Mouse (Mus musculus) CH12.LX (cell line): Measurements from ENCODE around the gene Tet3. TPM values are rescaled to one million over a fixed set of nuclear protein-coding genes. Genes with fewer than 3 reads are reported as not detected.

Source experiments
- DNase-seq: peaks from one replicate; pipeline ENCODE4 v3.0.0-alpha.2; 2013; ENCODE audit errors: extremely low read depth
- H3K27ac ChIP-seq: 2 replicates; pipeline ENCODE4 v1.5.1; 2012; ENCODE audit warnings: low read depth, mild to moderate bottlenecking, control low read depth, moderate library complexity; ENCODE audit not compliant: insufficient read depth
- H3K27me3 ChIP-seq: replicated peaks from 2 replicates; pipeline ENCODE3; 2012; ENCODE audit warnings: inconsistent platforms
- H3K36me3 ChIP-seq, 2 experiments: replicated peaks in 1 of 2; 2 replicates each; pipeline versions ENCODE3 to v1.6.1; 2012; ENCODE audit warnings: inconsistent platforms in 1 of 2, low read length in 1 of 2, mild to moderate bottlenecking in 1 of 2, mixed read lengths in 1 of 2, moderate library complexity in 1 of 2; ENCODE audit not compliant: control insufficient read depth in 1 of 2, insufficient read depth in 1 of 2
- H3K4me1 ChIP-seq, 2 experiments: 2 replicates each; pipeline ENCODE4 v1.6.1; 2012; ENCODE audit warnings: inconsistent platforms in 1 of 2, moderate library complexity in 1 of 2; ENCODE audit not compliant: insufficient read depth in 2 of 2, control insufficient read depth in 1 of 2
- H3K4me2 ChIP-seq: 2 replicates; pipeline ENCODE4 v1.6.1; 2012; ENCODE audit warnings: low read depth, mild to moderate bottlenecking, control low read depth; ENCODE audit not compliant: poor library complexity, insufficient read depth, severe bottlenecking
- H3K4me3 ChIP-seq, 3 experiments: fragments of 150-350 bp in 1 of 3; sonication (generic) in 1 of 3; replicated peaks in 1 of 3; 2 replicates each; pipeline versions ENCODE3 to v1.5.1; 2011 to 2012; ENCODE audit warnings: low read depth in 2 of 3, low read length in 2 of 3, mild to moderate bottlenecking in 2 of 3, moderate library complexity in 2 of 3, control low read depth in 1 of 3, improper control_type of control experiment in 1 of 3, inconsistent platforms in 1 of 3, mixed read lengths in 1 of 3; ENCODE audit not compliant: poor library complexity in 1 of 3
- H3K79me2 ChIP-seq: replicated peaks from 2 replicates; pipeline ENCODE4 v1.6.1; 2012; ENCODE audit warnings: mild to moderate bottlenecking, moderate library complexity; ENCODE audit not compliant: control insufficient read depth, poor library complexity, insufficient read depth, severe bottlenecking; ENCODE audit errors: extremely low read depth
- H3K9ac ChIP-seq: 2 replicates; pipeline ENCODE4 v1.6.1; 2012; ENCODE audit warnings: low read depth, mild to moderate bottlenecking, control low read depth, moderate library complexity; ENCODE audit not compliant: insufficient read depth
- H3K9me3 ChIP-seq: replicated peaks from 2 replicates; pipeline ENCODE3; 2012; ENCODE audit warnings: low read length, inconsistent platforms, mixed read lengths
- CHD1 ChIP-seq: IDR thresholded peaks from 2 replicates; pipeline ENCODE4 v1.6.1; 2012; ENCODE audit warnings: low read depth, low read length, improper control_type of control experiment, inconsistent platforms
- CHD2 ChIP-seq: IDR thresholded peaks from 2 replicates; pipeline ENCODE4 v1.6.1; 2011; ENCODE audit warnings: low read length, improper control_type of control experiment
- E2F4 ChIP-seq: IDR thresholded peaks from 2 replicates; pipeline ENCODE4 v1.6.1; 2011; ENCODE audit warnings: low read depth, low read length, improper control_type of control experiment; ENCODE audit not compliant: insufficient replicate concordance
- ETS1 ChIP-seq: conservative IDR thresholded peaks from 2 replicates; pipeline ENCODE4 v1.6.1; 2012; ENCODE audit warnings: low read depth, mild to moderate bottlenecking, inconsistent platforms, low read length, improper control_type of control experiment, moderate library complexity
- IRF4 ChIP-seq: IDR thresholded peaks from 2 replicates; pipeline ENCODE4 v1.6.1; 2014; ENCODE audit warnings: low read depth, mild to moderate bottlenecking, inconsistent platforms, low read length, improper control_type of control experiment
- JUND ChIP-seq: conservative IDR thresholded peaks from 2 replicates; pipeline ENCODE4 v1.6.1; 2011; ENCODE audit warnings: low read depth, low read length, improper control_type of control experiment
- KAT2A ChIP-seq: IDR thresholded peaks from 2 replicates; pipeline ENCODE4 v1.6.1; 2012; ENCODE audit warnings: low read length, improper control_type of control experiment, inconsistent platforms; ENCODE audit not compliant: insufficient replicate concordance
- MAFK ChIP-seq: IDR thresholded peaks from 2 replicates; pipeline ENCODE4 v1.6.1; 2011; ENCODE audit warnings: low read length, improper control_type of control experiment; ENCODE audit not compliant: insufficient replicate concordance
- MAX ChIP-seq: IDR thresholded peaks from 2 replicates; pipeline ENCODE4 v1.6.1; 2011; ENCODE audit warnings: low read length, improper control_type of control experiment
- MAZ ChIP-seq: IDR thresholded peaks from 2 replicates; pipeline ENCODE4 v1.6.1; 2012; ENCODE audit warnings: low read depth, mild to moderate bottlenecking, inconsistent platforms, low read length, improper control_type of control experiment, moderate library complexity
- MEF2A ChIP-seq: IDR thresholded peaks from 2 replicates; pipeline ENCODE4 v1.6.1; 2014; ENCODE audit warnings: low read depth, mild to moderate bottlenecking, inconsistent platforms, low read length, improper control_type of control experiment, borderline replicate concordance
- MXI1 ChIP-seq: IDR thresholded peaks from 2 replicates; pipeline ENCODE4 v1.6.1; 2011; ENCODE audit warnings: mild to moderate bottlenecking, low read depth, low read length, improper control_type of control experiment
- MYC ChIP-seq: IDR thresholded peaks from 2 replicates; pipeline ENCODE4 v1.6.1; 2011; ENCODE audit warnings: low read depth, mild to moderate bottlenecking, improper control_type of control experiment, low read length
- NELFE ChIP-seq: IDR thresholded peaks from 2 replicates; pipeline ENCODE4 v1.6.1; 2011; ENCODE audit warnings: low read depth, low read length, improper control_type of control experiment
- PAX5 ChIP-seq: IDR thresholded peaks from 2 replicates; pipeline ENCODE4 v1.6.1; 2012; ENCODE audit warnings: low read length, inconsistent platforms, mixed read lengths
- POLR2AphosphoS2 ChIP-seq: IDR thresholded peaks from 2 replicates; pipeline ENCODE4 v1.6.1; 2011; ENCODE audit warnings: low read depth, low read length, improper control_type of control experiment
- SIN3A ChIP-seq: IDR thresholded peaks from 2 replicates; pipeline ENCODE4 v1.6.1; 2012; ENCODE audit warnings: low read length, improper control_type of control experiment, inconsistent platforms
- SMC3 ChIP-seq: IDR thresholded peaks from 2 replicates; pipeline ENCODE4 v1.6.1; 2011; ENCODE audit warnings: low read depth, low read length, improper control_type of control experiment
- TBP ChIP-seq: conservative IDR thresholded peaks from 2 replicates; pipeline ENCODE4 v1.6.1; 2011; ENCODE audit warnings: low read depth, low read length, improper control_type of control experiment
- TCF12 ChIP-seq: IDR thresholded peaks from 2 replicates; pipeline ENCODE4 v1.6.1; 2014; ENCODE audit warnings: low read depth, mild to moderate bottlenecking, inconsistent platforms, low read length, improper control_type of control experiment
- USF2 ChIP-seq: conservative IDR thresholded peaks from 2 replicates; pipeline ENCODE4 v1.6.1; 2011; ENCODE audit warnings: low read depth, low read length, improper control_type of control experiment
- ZKSCAN1 ChIP-seq: IDR thresholded peaks from 2 replicates; pipeline ENCODE4 v1.6.1; 2012; ENCODE audit warnings: low read depth, inconsistent platforms, low read length, improper control_type of control experiment, borderline replicate concordance
- ZMIZ1 ChIP-seq: IDR thresholded peaks from 2 replicates; pipeline ENCODE4 v1.6.1; 2012; ENCODE audit warnings: low read depth, mild to moderate bottlenecking, inconsistent platforms, low read length, improper control_type of control experiment
- dilution Hi-C: fragments of 300-500 bp; cut with MboI; formaldehyde crosslinking; loops from 2 replicates; pipeline ENCODE4 v1.14.3; 2020; ENCODE audit warnings: low sequenced_read_pairs; ENCODE audit not compliant: extremely low pct_unique_long_range_greater_than_20kb, extremely low pct_ligation_motif_present
- in situ Hi-C: fragments of 300-500 bp; cut with MboI; formaldehyde crosslinking; loops from 3 replicates; pipeline ENCODE4 v1.14.3; 2019; ENCODE audit warnings: low sequenced_read_pairs, low pct_ligation_motif_present, low pct_unique_long_range_greater_than_20kb, mixed read lengths
- polyA plus RNA-seq: library from polyadenylated mRNA; unstranded; fragments of >175 nt; gene quantifications from 2 replicates; pipeline ENCODE4 v1.2.1, GENCODE M21; 2012; ENCODE audit warnings: low read depth; ENCODE audit not compliant: insufficient read length
- total RNA-seq, 2 experiments: library from RNA; depleted of rRNA; stranded (reverse); fragments of 300-350 nt in 1 of 2; fragments of >200 nt in 1 of 2; gene quantifications; 2 replicates each; pipeline ENCODE4 v1.2.3; 2012 to 2014

Gene Tet3
- total and polyA plus RNA-seq, 3 experiments, result 3.2 to 10.0 (median 8.2) TPM

DNA sequence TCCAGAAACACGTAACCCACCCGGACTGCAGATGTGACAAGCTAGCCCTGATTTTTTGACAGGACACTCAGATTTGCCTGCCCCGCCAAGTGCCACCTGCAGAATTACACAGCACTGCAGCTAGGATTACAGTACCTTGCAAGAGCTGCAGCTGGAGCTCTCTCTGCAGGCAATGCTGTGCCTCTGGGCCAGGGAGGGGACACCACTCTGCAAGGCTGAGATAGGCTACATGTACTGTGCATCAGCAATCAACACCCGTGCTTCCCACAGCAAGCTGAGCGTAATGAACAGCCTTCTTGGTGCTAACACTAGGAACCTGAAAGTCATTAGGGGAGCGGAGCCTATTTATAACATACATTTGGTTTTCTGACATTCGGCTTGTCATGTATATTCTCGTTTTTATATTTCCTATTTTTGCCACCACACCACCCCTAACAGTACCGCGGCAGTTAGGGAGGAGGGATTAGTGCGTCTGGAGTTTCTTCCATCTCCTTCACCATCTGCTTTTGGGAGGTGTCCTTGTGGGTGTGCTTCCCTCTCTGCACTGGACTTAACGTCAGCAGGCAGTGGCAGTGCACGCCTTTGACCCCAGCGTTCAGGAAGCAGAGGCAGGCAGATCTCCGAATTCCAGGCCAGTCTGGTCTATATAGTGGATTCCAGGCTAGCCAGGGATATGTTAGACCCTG, 63.2 kb downstream of the Tet3 start:
- H3K36me3 ChIP-seq, result peaks cover 28 to 95% of the 10 kb centered on the region in 2 experiments
- in situ Hi-C loops, result no loop called here
- dilution Hi-C loops, result no loop called here
- no peak overlapping the region for H3K27ac ChIP-seq
- TF ChIP-seq MXI1 (no peak), MAFK (no peak), MAX (no peak), KAT2A (no peak), IRF4 (no peak), CHD1 (no peak), CHD2 (no peak), MEF2A (no peak)
- H3K27me3 ChIP-seq, result no peaks in the 10 kb centered on the region
- H3K4me2 ChIP-seq, result no peak overlapping the region
- no peak overlapping the region for H3K4me3 ChIP-seq
- peaks cover 0 to 26% of the 10 kb centered on the region in 2 experiments; a peak in 2 of 4 replicates for H3K4me1 ChIP-seq
- DNase-seq, result no peak
- H3K9ac ChIP-seq, result no peak overlapping the region
- no peaks in the 10 kb centered on the region for H3K79me2 ChIP-seq
- H3K9me3 ChIP-seq, result no peaks in the 10 kb centered on the region

DNA sequence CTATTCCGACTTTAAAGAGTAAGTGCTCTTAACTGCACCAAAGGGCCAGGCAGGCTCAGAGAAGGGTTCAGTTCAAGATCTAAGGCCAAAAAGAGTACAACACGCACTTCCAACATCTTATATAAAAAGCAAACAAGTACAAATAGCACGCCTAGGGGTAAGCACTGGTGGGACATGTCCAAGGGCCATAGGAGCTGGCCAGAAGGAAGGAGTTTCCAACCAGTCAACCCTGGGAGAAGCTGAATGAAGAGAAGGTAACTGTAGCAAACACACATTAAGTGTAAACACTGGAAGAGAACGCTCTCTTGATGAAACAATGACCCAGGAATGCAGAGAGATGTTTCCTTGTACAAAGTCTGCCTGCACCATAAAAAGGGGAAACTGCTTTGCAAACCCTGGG, 64.8 kb downstream of the Tet3 start:
- no peak overlapping the region for H3K27ac ChIP-seq
- H3K4me1 ChIP-seq, result peaks cover 0 to 11% of the 10 kb centered on the region in 2 experiments; a peak in 2 of 4 replicates
- H3K36me3 ChIP-seq, result peaks cover 30 to 92% of the 10 kb centered on the region in 2 experiments
- DNase-seq, result no peak
- H3K79me2 ChIP-seq, result 0 out of 2 replicates have a peak, but pooled peaks cover 4% of the 10 kb centered on the region
- H3K9me3 ChIP-seq, result no peaks in the 10 kb centered on the region
- in situ Hi-C loops, result no loop called here
- no peak overlapping the region for H3K4me2 ChIP-seq
- H3K27me3 ChIP-seq, result no peaks in the 10 kb centered on the region
- H3K9ac ChIP-seq, result no peak overlapping the region
- dilution Hi-C loops, result no loop called here
- TF ChIP-seq ETS1 (no peak), ZKSCAN1 (no peak), TCF12 (no peak), ZMIZ1 (no peak), SIN3A (no peak), PAX5 (no peak), MEF2A (no peak), SMC3 (no peak), MAX (no peak), MAFK (no peak), JUND (no peak), POLR2AphosphoS2 (no peak), MYC (no peak), MAZ (no peak), USF2 (no peak), E2F4 (no peak), CHD2 (no peak), NELFE (no peak), TBP (no peak)
- H3K4me3 ChIP-seq, result no peak overlapping the region
